Comparison of ENCODE assay signal across 26 mouse cellular contexts in genomic region chr2:30386913-30387312, GRCm38 (mm10).
"Had no signal": no experiment of that assay in that cellular context is flagged by ENCODE, and none has a peak within 500 bp of the region (broad histone marks: within the 10 kb centered on the region; RNA-seq: fewer than 3 reads in every experiment).

No protein-coding gene starts in this region.

- H3K4me2 ChIP-seq: heart, embryonic 11.5 days; heart, embryonic 13.5 days; heart, embryonic 15.5 days; hindbrain, embryonic 13.5 days; hindbrain, embryonic 15.5 days; kidney, embryonic 15.5 days; limb, embryonic 13.5 days; limb, embryonic 15.5 days; liver, embryonic 11.5 days had no signal

- H3K9ac ChIP-seq: heart, embryonic 13.5 days; heart, embryonic 15.5 days; hindbrain, embryonic 13.5 days; hindbrain, embryonic 15.5 days; kidney, embryonic 15.5 days; limb, embryonic 13.5 days; limb, embryonic 15.5 days; liver, embryonic 14.5 days had no signal

- H3K27ac ChIP-seq: heart, embryonic 13.5 days; heart, embryonic 15.5 days; hindbrain, embryonic 13.5 days; hindbrain, embryonic 15.5 days; hindbrain, postnatal 0 days; kidney, embryonic 15.5 days; kidney, postnatal 0 days; limb, embryonic 13.5 days; limb, embryonic 15.5 days; liver, embryonic 14.5 days had no signal

- H3K27me3 ChIP-seq: heart, embryonic 13.5 days; heart, embryonic 15.5 days; hindbrain, embryonic 13.5 days; hindbrain, embryonic 15.5 days; kidney, embryonic 15.5 days; limb, embryonic 13.5 days; limb, embryonic 15.5 days had no signal

- DNase-seq: gastrocnemius, postnatal 10 days; gastrocnemius, postnatal 36 days; heart, adult 11 months; heart, postnatal 14 days; heart, postnatal 36 days; kidney, adult 11 months; kidney, adult 2 months; kidney, adult 9 months; kidney, postnatal 25 days; kidney, postnatal 4 days; layer of hippocampus, adult 9-11 months; layer of hippocampus, postnatal 36 days; left cerebral cortex, postnatal 4 days had no signal

- H3K9me3 ChIP-seq: heart, embryonic 13.5 days; heart, embryonic 15.5 days; hindbrain, embryonic 13.5 days; hindbrain, embryonic 15.5 days; kidney, embryonic 15.5 days; limb, embryonic 13.5 days; limb, embryonic 15.5 days had no signal

- ATAC-seq: hindbrain, postnatal 0 days; intestine, embryonic 16.5 days had no signal

- H3K4me3 ChIP-seq: heart, embryonic 13.5 days; heart, embryonic 15.5 days; hindbrain, embryonic 13.5 days; hindbrain, embryonic 15.5 days; kidney, embryonic 15.5 days; limb, embryonic 13.5 days; limb, embryonic 15.5 days had no signal
